Mouse (Mus musculus): ENCODE measurements around the gene Bbc3. TPM values are rescaled to one million over a fixed set of nuclear protein-coding genes. Genes with fewer than 3 reads are reported as not detected.

The Bbc3 gene
- polyA plus RNA-seq, 1 experiment = 50.9 TPM

- no peaks in the 10 kb centered on the region for H3K27me3 ChIP-seq (ENCODE audit: control insufficient read depth, insufficient read depth, low read length)
- no peak overlapping the region for H3K27ac ChIP-seq (ENCODE audit: insufficient read depth, low read depth, low read length)
- no peak overlapping the region for H3K4me3 ChIP-seq (ENCODE audit: low read depth, low read length)
- peaks cover 25% of the 10 kb centered on the region for H3K36me3 ChIP-seq (ENCODE audit: control insufficient read depth, insufficient read depth, low read length)
- no peak for TF ChIP-seq POLR2A (IDR thresholded peaks at IDR 0.05; ENCODE audit: low read depth, low read length)
- TF ChIP-seq CTCF (IDR thresholded peaks at IDR 0.05; ENCODE audit: extremely low read depth, insufficient read length, insufficient replicate concordance, low read depth, low read length) = no peak
- WGBS = 66% methylated on average over 2 of the region's 2 CpGs
- H3K4me1 ChIP-seq (ENCODE audit: control insufficient read depth, insufficient read depth, insufficient read length, low read length) = peaks cover 9% of the 10 kb centered on the region; the same call in 1 of the 2 replicates
Observed at GRCm38 (mm10) chr7:16337733-16338132, 29.5 kb downstream of the Bbc3 start.

GRCm38 (mm10) chr7:16344598-16344997 is 36.4 kb downstream of the Bbc3 start:
- Histone ChIP-seq H3K27ac (ENCODE audit: insufficient read depth, low read depth, low read length) (no peak overlapping the region), H3K27me3 (ENCODE audit: control insufficient read depth, insufficient read depth, low read length) (no peaks in the 10 kb centered on the region), H3K4me3 (ENCODE audit: low read depth, low read length) (no peak overlapping the region), H3K4me1 (ENCODE audit: control insufficient read depth, insufficient read depth, insufficient read length, low read length) (no peaks in the 10 kb centered on the region), H3K36me3 (ENCODE audit: control insufficient read depth, insufficient read depth, low read length) (peaks cover 16% of the 10 kb centered on the region)
- TF ChIP-seq POLR2A (IDR thresholded peaks at IDR 0.05; ENCODE audit: low read depth, low read length) = no peak
- TF ChIP-seq CTCF (IDR thresholded peaks at IDR 0.05; ENCODE audit: extremely low read depth, insufficient read length, insufficient replicate concordance, low read depth, low read length) = no peak
- WGBS = 87% methylated on average over 3 of the region's 3 CpGs

GRCm38 (mm10) chr7:16345297-16345696 is 37.1 kb downstream of the Bbc3 start:
- H3K27ac ChIP-seq (ENCODE audit: insufficient read depth, low read depth, low read length) = no peak overlapping the region
- peaks cover 19% of the 10 kb centered on the region for H3K36me3 ChIP-seq (ENCODE audit: control insufficient read depth, insufficient read depth, low read length)
- H3K4me1 ChIP-seq (ENCODE audit: control insufficient read depth, insufficient read depth, insufficient read length, low read length) = no peaks in the 10 kb centered on the region
- H3K27me3 ChIP-seq (ENCODE audit: control insufficient read depth, insufficient read depth, low read length) = no peaks in the 10 kb centered on the region
- no peak overlapping the region for H3K4me3 ChIP-seq (ENCODE audit: low read depth, low read length)
- 85% methylated on average over 4 of the region's 4 CpGs for WGBS
- no peak for TF ChIP-seq POLR2A (IDR thresholded peaks at IDR 0.05; ENCODE audit: low read depth, low read length)
- no peak for TF ChIP-seq CTCF (IDR thresholded peaks at IDR 0.05; ENCODE audit: extremely low read depth, insufficient read length, insufficient replicate concordance, low read depth, low read length)

- WGBS = 75% methylated on average over 5 of the region's 5 CpGs
- Histone ChIP-seq H3K27ac (ENCODE audit: insufficient read depth, low read depth, low read length) (no peak overlapping the region), H3K27me3 (ENCODE audit: control insufficient read depth, insufficient read depth, low read length) (no peaks in the 10 kb centered on the region), H3K4me3 (ENCODE audit: low read depth, low read length) (no peak overlapping the region), H3K36me3 (ENCODE audit: control insufficient read depth, insufficient read depth, low read length) (peaks cover 20% of the 10 kb centered on the region), H3K4me1 (ENCODE audit: control insufficient read depth, insufficient read depth, insufficient read length, low read length) (no peaks in the 10 kb centered on the region)
- no peak for TF ChIP-seq POLR2A (IDR thresholded peaks at IDR 0.05; ENCODE audit: low read depth, low read length)
- no peak for TF ChIP-seq CTCF (IDR thresholded peaks at IDR 0.05; ENCODE audit: extremely low read depth, insufficient read length, insufficient replicate concordance, low read depth, low read length)
Observed at GRCm38 (mm10) chr7:16349999-16350398, 41.8 kb downstream of the Bbc3 start.

GRCm38 (mm10) chr7:16355854-16356594 is 47.8 kb downstream of the Bbc3 start:
- peak overlapping the region; percentile 94 for H3K27ac ChIP-seq (ENCODE audit: insufficient read depth, low read depth, low read length)
- WGBS = 35% methylated on average over 3 of the region's 3 CpGs
- peaks cover 28% of the 10 kb centered on the region for H3K36me3 ChIP-seq (ENCODE audit: control insufficient read depth, insufficient read depth, low read length)
- H3K4me3 ChIP-seq (ENCODE audit: low read depth, low read length) = no peak overlapping the region
- no peaks in the 10 kb centered on the region for H3K27me3 ChIP-seq (ENCODE audit: control insufficient read depth, insufficient read depth, low read length)
- peaks cover 7% of the 10 kb centered on the region; the same call in 1 of the 2 replicates for H3K4me1 ChIP-seq (ENCODE audit: control insufficient read depth, insufficient read depth, insufficient read length, low read length)
- TF ChIP-seq CTCF (IDR thresholded peaks at IDR 0.05; ENCODE audit: extremely low read depth, insufficient read length, insufficient replicate concordance, low read depth, low read length) (no peak), POLR2A (IDR thresholded peaks at IDR 0.05; ENCODE audit: low read depth, low read length) (no peak)

GRCm38 (mm10) chr7:16357602-16358001 is 49.4 kb downstream of the Bbc3 start:
- TF ChIP-seq CTCF (IDR thresholded peaks at IDR 0.05; ENCODE audit: extremely low read depth, insufficient read length, insufficient replicate concordance, low read depth, low read length) (no peak), POLR2A (IDR thresholded peaks at IDR 0.05; ENCODE audit: low read depth, low read length) (no peak)
- H3K27ac ChIP-seq (ENCODE audit: insufficient read depth, low read depth, low read length) = no peak overlapping the region
- 86% methylated on average over 3 of the region's 3 CpGs for WGBS
- peaks cover 29% of the 10 kb centered on the region for H3K36me3 ChIP-seq (ENCODE audit: control insufficient read depth, insufficient read depth, low read length)
- H3K27me3 ChIP-seq (ENCODE audit: control insufficient read depth, insufficient read depth, low read length) = no peaks in the 10 kb centered on the region
- H3K4me1 ChIP-seq (ENCODE audit: control insufficient read depth, insufficient read depth, insufficient read length, low read length) = peaks cover 7% of the 10 kb centered on the region; the same call in 1 of the 2 replicates
- no peak overlapping the region for H3K4me3 ChIP-seq (ENCODE audit: low read depth, low read length)

GRCm38 (mm10) chr7:16364319-16364718 is 56.1 kb downstream of the Bbc3 start:
- peak overlapping the region; percentile 95 for H3K27ac ChIP-seq (ENCODE audit: insufficient read depth, low read depth, low read length)
- H3K4me1 ChIP-seq (ENCODE audit: control insufficient read depth, insufficient read depth, insufficient read length, low read length) = peaks cover 20% of the 10 kb centered on the region; the same call in 1 of the 2 replicates
- H3K4me3 ChIP-seq (ENCODE audit: low read depth, low read length) = no peak overlapping the region
- TF ChIP-seq CTCF (IDR thresholded peaks at IDR 0.05; ENCODE audit: extremely low read depth, insufficient read length, insufficient replicate concordance, low read depth, low read length) (no peak), POLR2A (IDR thresholded peaks at IDR 0.05; ENCODE audit: low read depth, low read length) (no peak)
- 14% methylated on average over 1 of the region's 1 CpGs for WGBS
- peaks cover 23% of the 10 kb centered on the region for H3K36me3 ChIP-seq (ENCODE audit: control insufficient read depth, insufficient read depth, low read length)
- H3K27me3 ChIP-seq (ENCODE audit: control insufficient read depth, insufficient read depth, low read length) = no peaks in the 10 kb centered on the region

Measured in small intestine, adult 2 months (tissue).